Mouse (Mus musculus): Measurements from ENCODE around the gene Mas1.
"Not testable (repeated sequence)": the region's sequence is repeated elsewhere in the genome, so short reads cannot be mapped to it uniquely, and the experiment has no call there.

Gene Mas1

DNA sequence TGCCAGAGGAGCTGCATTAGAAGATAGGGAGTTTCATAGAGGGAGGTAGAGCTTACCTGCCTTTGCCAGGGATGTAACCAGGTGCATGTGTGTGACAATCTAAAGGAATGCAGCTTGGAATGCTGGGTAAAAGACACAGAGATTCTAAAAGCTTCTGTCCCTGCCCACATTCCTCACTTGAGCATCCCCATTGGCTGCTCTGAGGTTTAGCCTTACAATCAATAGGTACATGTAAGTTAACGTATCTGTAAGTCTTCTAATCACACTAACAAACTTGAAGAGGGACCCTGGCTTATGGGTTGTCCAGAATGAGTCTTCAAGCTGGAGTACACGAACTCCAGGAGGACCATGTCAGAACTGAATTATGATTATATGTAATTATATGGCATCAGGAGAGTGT, at the start of gene Mas1:
TSS of gene Mas1 (minus strand) at position 101 of the 400 bp plus-strand sequence.
- no peak for DNase-seq

DNA sequence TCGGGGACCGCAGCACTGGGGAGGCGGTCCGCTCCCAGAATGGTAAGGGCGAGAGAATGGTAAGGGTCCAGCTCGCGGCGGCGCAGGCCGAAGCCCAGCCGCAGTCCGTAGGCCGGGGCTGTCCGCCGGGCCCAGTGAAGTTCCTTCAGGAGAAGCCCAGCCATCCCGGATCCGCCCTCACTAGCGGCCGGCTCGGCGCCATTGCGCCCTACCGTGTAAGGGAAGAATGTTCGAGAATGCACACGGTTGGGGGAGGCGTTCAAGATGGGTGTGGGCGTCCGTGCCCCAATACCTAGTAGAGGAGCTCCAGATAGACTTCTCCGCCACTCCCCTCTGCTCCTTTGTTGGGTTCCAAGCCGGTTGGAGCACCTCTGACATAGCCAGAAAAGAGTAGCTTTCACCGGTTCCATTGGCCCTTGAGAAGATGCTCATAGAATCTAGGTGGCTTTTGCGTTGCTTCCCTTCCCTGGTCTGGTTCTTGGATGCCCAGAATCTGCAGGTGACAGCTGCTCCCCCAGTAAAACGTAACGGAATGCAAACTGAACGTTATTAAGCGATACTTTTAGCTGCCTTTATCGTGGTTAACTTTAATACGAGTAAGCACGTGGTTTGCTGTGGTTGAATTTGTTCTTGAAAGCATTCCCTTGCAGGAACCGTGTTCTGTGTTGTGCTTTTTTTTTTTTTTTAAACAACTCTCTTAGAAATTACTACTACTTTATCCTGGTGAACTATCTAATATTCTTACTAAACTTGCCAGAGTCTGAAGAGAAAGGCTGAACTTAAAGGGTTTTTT, 48.8 kb upstream of the Mas1 start:
- DNase-seq, result peak in 1 of 2 experiments; percentile 60

- DNase-seq, result peak; percentile 98 to 99
Observed at GRCm38 (mm10) chr17:12915881-12916583, 48.1 kb upstream of the Mas1 start, which contains the start of gene Mrpl18. Gene Mrpl18 (minus strand): TSS chr17:12916345.

- peak in 1 of 2 experiments; percentile 47 for DNase-seq
Observed at GRCm38 (mm10) chr17:12915488-12915880, 47.5 kb upstream of the Mas1 start, which contains the start of gene Tcp1. Gene Tcp1 (plus strand): TSS chr17:12915701.

GRCm38 (mm10) chr17:12910391-12910790, 42.4 kb upstream of the Mas1 start:
- DNase-seq, result no peak

GRCm38 (mm10) chr17:12909361-12910280, 41.7 kb upstream of the Mas1 start, which contains the start of gene Pnldc1:
Gene Pnldc1 (minus strand): TSS chr17:12910230.
- DNase-seq, result no peak

GRCm38 (mm10) chr17:12906436-12906835, 38.5 kb upstream of the Mas1 start:
- DNase-seq, result no peak

DNA sequence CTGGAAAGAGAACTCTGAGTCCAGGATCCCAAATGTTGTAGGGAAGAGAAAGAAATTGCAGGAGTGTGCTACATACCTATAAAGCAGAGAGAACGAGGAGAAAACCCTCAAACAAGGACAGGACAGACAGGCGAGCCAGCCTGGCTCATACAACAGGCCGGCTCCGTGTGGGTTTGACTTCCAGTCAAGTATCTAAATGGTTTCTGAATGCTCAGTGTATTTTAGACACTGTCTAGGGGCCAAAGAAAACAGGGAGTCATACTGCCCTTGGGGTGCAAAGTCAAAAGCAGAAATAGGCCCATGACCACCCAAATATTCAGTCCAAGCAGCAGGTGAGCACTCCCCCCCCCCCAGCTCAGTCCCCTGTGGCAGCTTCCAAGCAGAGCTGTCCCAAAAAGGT, 37.9 kb upstream of the Mas1 start:
- no peak for DNase-seq

DNA sequence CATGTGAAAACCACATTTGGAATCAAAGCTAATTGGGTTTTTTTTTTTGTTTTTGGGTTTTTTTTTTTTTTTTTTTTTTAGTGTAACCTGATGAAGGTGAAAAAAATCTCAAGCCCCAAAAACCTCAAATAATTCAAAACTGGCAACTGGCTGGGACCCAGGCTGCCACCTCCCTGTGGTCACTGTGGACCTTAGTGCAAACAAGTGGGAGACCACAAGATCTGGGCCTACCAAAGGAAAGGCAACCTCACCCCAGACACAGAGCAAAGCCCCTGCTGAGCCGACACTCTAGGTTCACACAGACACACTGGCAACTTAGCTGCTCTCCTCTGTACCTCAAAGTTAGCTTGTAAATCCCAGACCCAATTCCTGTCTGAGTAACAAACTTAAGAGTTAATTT, 36.4 kb upstream of the Mas1 start:
- no peak for DNase-seq

- DNase-seq, result no peak
Observed at GRCm38 (mm10) chr17:12903372-12904333, 35.7 kb upstream of the Mas1 start.

- DNase-seq, result no peak
Observed at GRCm38 (mm10) chr17:12902291-12902690, 34.3 kb upstream of the Mas1 start.

GRCm38 (mm10) chr17:12898607-12899006, 30.7 kb upstream of the Mas1 start:
- not testable (repeated sequence) for DNase-seq

- DNase-seq, result no peak
Observed at GRCm38 (mm10) chr17:12897674-12898073, 29.7 kb upstream of the Mas1 start.

DNA sequence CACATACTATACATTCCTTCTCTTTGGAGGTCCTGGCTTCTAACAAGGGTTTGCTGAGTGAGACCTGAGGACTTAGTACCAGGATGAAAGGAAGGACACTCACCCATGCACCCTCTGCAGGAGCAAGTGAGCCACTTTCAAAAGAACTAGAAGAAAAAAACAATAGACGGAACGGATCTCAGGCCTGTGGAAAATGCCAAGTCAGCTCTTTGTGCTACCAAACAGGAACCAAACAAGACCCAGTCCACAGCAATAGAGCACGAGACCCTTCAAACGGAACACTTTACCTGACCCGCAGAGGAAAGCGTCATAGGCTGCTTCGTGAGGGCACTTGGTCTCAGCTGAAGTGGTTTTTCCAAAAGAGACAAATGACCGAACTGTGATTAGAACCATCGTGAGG, 24.1 kb upstream of the Mas1 start:
- DNase-seq, result no peak

DNA sequence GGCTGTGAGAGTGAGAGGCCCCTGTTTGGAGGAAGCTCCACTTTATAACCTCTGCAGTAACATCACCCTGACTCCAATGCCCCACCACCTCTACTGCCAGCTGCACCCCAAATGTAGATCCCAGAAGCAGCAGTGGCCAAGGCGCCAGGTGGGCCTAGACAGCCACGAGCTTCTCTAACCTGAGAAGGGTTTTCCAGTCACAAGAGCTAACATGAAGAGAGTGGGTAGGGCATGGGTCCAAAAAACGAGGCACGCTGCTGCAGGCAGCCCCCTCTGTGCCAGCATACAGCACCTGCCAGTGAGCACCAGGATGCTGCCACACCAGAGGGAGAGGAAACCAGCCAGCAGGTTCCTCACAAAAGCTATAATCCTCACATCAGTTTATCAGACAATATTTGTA, 23.1 kb upstream of the Mas1 start:
- DNase-seq, result peak; percentile 36 to 58

GRCm38 (mm10) chr17:12887021-12887775, 19.3 kb upstream of the Mas1 start:
- DNase-seq, result no peak

- DNase-seq, result no peak
Observed at GRCm38 (mm10) chr17:12886620-12887019, 18.7 kb upstream of the Mas1 start.

DNA sequence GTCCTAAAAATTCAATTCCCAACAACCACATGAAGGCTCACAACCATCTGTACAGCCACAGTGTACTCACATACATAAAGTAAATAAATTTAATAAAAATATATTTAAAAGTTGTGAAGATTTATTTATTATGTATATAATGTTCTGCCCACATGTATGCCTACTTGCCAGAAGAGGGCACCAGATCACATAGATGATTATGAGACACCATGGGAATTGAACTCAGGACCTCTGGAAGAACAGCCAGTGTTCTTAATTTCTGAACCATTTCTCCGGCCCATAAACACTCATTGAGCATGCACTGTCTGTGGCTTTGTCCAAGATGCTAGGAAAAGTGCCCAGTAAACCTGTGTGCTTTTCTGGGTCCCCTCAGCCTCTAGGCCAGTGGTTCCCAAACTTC, 13.3 kb upstream of the Mas1 start:
- no peak for DNase-seq

GRCm38 (mm10) chr17:12880178-12880577, 12.2 kb upstream of the Mas1 start:
- DNase-seq, result peak; percentile 82 to 88

DNA sequence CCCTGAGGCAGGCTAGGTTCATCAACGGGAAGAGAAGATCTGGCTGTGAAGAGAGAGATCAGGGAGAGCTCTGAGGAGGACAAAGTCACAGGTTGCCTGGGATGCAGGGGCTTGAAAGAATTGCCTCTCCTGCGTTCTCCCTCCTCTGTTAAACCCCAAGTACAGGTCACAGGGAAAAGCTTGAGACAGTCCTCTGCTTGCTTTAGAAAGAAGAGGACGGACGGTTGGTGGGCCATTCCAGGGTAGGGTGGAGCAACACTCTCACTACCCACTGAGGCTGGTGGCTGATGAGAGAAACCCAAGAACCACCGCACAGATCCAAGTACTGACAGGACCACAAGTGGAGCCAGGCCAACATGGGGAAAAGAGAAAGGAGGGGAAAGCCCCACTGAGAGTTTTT, 7.8 kb upstream of the Mas1 start, which contains the start of gene Mrgprh:
TSS of gene Mrgprh (plus strand) at position 301 of the 400 bp plus-strand sequence.
- no peak for DNase-seq
